Mouse (Mus musculus): Measurements from ENCODE around the gene Npr1. TPM values are rescaled to one million over a fixed set of nuclear protein-coding genes. Genes with fewer than 3 reads are reported as not detected.

Npr1 gene
- total RNA-seq, 1 experiment: 16.4 TPM

DNA sequence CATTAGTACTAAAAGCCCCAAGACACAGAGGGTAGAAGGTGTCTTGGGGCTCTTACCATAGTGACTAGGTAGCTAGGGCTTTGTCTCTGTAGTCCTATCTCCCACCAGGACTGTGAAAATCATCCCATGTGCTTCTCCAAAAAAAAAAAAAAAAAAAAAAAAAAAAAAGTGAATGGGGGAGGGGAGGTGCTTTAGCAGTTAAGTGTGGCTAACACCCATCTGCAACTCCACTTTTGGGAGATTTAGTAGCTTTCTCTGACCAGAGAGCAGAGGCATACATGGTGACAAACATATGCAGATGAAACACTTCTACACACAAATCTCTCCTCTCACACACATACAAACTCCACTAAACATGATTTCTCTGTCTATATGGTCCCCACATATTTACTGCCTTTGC is 31.9 kb upstream of the Npr1 start:
- in situ Hi-C loops (cut with MboI; ENCODE audit: low sequenced_read_pairs in 2 of 2, unreplicated experiment in 2 of 2): no loop called here
- no peak for DNase-seq (ENCODE audit: low read depth, low spot score)
- no peaks in the 10 kb centered on the region; a peak in 1 of 4 replicates for H3K4me1 ChIP-seq (ENCODE audit: control insufficient read depth in 2 of 2, insufficient read depth in 2 of 2, low read length in 2 of 2, poor library complexity in 1 of 2)
- H3K9ac ChIP-seq (ENCODE audit: insufficient read depth, low read depth, low read length, poor library complexity, severe bottlenecking): no peak overlapping the region
- H3K36me3 ChIP-seq (ENCODE audit: control insufficient read depth, insufficient read depth, low read length, poor library complexity, severe bottlenecking): peaks cover 27% of the 10 kb centered on the region
- H3K9me3 ChIP-seq (ENCODE audit: control insufficient read depth, insufficient read depth, low read depth, low read length): no peaks in the 10 kb centered on the region
- no peak for TF ChIP-seq MAFK (IDR thresholded peaks at IDR 0.05; ENCODE audit: insufficient read depth, low read depth, low read length)
- TF ChIP-seq ZNF384 (IDR thresholded peaks at IDR 0.05; ENCODE audit: low read depth, low read length): peak; percentile 91
- no peak overlapping the region for H3K27ac ChIP-seq (ENCODE audit: insufficient read depth, low read depth, low read length, poor library complexity, severe bottlenecking)
- H3K4me3 ChIP-seq (ENCODE audit: insufficient read depth in 1 of 2, low read depth in 1 of 2, low read length in 2 of 2, poor library complexity in 1 of 2, severe bottlenecking in 1 of 2): no peak overlapping the region

DNA sequence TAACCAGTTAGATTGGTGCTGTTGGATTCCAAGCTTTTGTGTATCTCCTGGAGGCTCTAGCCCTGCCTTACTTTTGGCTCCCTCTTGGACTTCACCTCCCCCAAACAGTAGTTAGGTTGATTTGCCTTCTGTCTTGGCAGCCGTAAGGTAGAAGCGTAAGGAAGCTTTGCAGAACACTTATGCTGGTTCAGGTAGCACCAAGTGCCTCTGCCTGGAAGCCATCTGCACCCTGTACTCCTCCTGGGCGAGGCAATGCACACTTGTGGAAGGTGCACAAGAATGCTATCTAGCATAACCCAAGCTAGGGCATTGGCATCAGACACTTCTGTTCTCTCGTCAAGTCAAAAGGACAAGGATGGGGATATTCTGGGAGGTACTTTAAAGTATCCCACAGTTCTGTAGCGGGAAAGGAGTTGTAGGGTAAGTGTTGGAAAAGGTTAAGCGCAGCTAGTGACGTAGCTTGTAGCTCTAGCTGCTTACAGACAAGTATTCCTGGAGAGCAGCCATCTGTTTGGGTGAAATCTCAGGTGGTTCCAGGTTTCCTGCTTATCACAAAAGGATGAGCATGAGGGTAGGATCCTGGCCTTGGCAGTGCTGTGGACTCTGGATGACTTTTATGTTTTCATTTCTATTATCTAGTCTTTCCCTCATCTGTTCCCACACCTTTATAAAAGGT is 30.3 kb upstream of the Npr1 start:
- no peak overlapping the region for H3K9ac ChIP-seq (ENCODE audit: insufficient read depth, low read depth, low read length, poor library complexity, severe bottlenecking)
- DNase-seq (ENCODE audit: low read depth, low spot score): no peak
- H3K4me3 ChIP-seq (ENCODE audit: insufficient read depth in 1 of 2, low read depth in 1 of 2, low read length in 2 of 2, poor library complexity in 1 of 2, severe bottlenecking in 1 of 2): no peak overlapping the region
- H3K9me3 ChIP-seq (ENCODE audit: control insufficient read depth, insufficient read depth, low read depth, low read length): no peaks in the 10 kb centered on the region
- peaks cover 18% of the 10 kb centered on the region for H3K36me3 ChIP-seq (ENCODE audit: control insufficient read depth, insufficient read depth, low read length, poor library complexity, severe bottlenecking)
- no peak for TF ChIP-seq ZNF384 (IDR thresholded peaks at IDR 0.05; ENCODE audit: low read depth, low read length)
- no peak for TF ChIP-seq ZC3H11A (IDR thresholded peaks at IDR 0.05; ENCODE audit: borderline replicate concordance, low read depth, low read length)
- no peak for TF ChIP-seq HCFC1 (IDR thresholded peaks at IDR 0.05; ENCODE audit: borderline replicate concordance, insufficient read depth, low read length)
- no peak for TF ChIP-seq MAFK (IDR thresholded peaks at IDR 0.05; ENCODE audit: insufficient read depth, low read depth, low read length)
- TF ChIP-seq CHD2 (IDR thresholded peaks at IDR 0.05; ENCODE audit: low read depth, low read length): no peak
- in situ Hi-C loops (cut with MboI; ENCODE audit: low sequenced_read_pairs in 2 of 2, unreplicated experiment in 2 of 2): no loop called here
- H3K27ac ChIP-seq (ENCODE audit: insufficient read depth, low read depth, low read length, poor library complexity, severe bottlenecking): no peak overlapping the region
- no peaks in the 10 kb centered on the region; a peak in 1 of 4 replicates for H3K4me1 ChIP-seq (ENCODE audit: control insufficient read depth in 2 of 2, insufficient read depth in 2 of 2, low read length in 2 of 2, poor library complexity in 1 of 2)

DNA sequence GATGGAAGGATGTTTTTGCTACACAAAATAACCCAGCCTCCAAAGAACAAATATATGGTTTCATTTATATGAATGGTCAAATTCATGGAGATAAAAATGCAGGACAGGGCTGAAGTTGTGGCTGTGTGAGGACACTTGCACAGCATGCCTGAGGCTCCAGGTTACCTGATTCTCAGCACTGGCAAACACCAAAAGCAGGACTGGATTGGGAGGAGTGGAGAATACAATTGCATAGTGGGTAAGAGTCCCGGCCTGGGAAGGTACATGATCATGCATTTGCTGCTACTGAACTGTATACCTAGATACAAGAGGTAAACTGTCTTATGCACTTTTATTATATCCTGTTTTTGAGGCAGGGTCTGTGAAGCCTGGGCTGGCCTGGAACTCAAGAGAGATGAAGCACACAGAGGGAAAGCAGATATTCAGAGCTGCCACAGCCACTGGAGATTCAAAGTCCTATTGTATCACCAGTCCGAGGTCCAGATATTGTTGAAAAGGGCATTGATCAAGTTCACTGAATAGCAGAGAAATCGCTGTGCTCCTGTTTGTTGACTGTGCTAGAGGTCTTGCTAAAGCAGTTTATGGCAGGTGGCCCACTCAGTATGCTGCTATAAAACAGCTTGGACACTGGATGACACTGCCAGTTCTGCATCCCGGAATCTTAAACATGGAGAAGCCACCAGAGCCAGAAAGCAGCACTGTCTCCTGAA is 28.3 kb upstream of the Npr1 start:
- H3K9ac ChIP-seq (ENCODE audit: insufficient read depth, low read depth, low read length, poor library complexity, severe bottlenecking): no peak overlapping the region
- no peaks in the 10 kb centered on the region for H3K9me3 ChIP-seq (ENCODE audit: control insufficient read depth, insufficient read depth, low read depth, low read length)
- DNase-seq (ENCODE audit: low read depth, low spot score): no peak
- TF ChIP-seq CHD2 (IDR thresholded peaks at IDR 0.05; ENCODE audit: low read depth, low read length): no peak
- no peak for TF ChIP-seq ZNF384 (IDR thresholded peaks at IDR 0.05; ENCODE audit: low read depth, low read length)
- TF ChIP-seq MAFK (IDR thresholded peaks at IDR 0.05; ENCODE audit: insufficient read depth, low read depth, low read length): no peak
- TF ChIP-seq HCFC1 (IDR thresholded peaks at IDR 0.05; ENCODE audit: borderline replicate concordance, insufficient read depth, low read length): no peak
- no peak for TF ChIP-seq ZC3H11A (IDR thresholded peaks at IDR 0.05; ENCODE audit: borderline replicate concordance, low read depth, low read length)
- in situ Hi-C loops (cut with MboI; ENCODE audit: low sequenced_read_pairs in 2 of 2, unreplicated experiment in 2 of 2): no loop called here
- H3K4me1 ChIP-seq (ENCODE audit: control insufficient read depth in 2 of 2, insufficient read depth in 2 of 2, low read length in 2 of 2, poor library complexity in 1 of 2): no peaks in the 10 kb centered on the region; a peak in 1 of 4 replicates
- H3K36me3 ChIP-seq (ENCODE audit: control insufficient read depth, insufficient read depth, low read length, poor library complexity, severe bottlenecking): peaks cover 16% of the 10 kb centered on the region
- no peak overlapping the region for H3K27ac ChIP-seq (ENCODE audit: insufficient read depth, low read depth, low read length, poor library complexity, severe bottlenecking)
- H3K4me3 ChIP-seq (ENCODE audit: insufficient read depth in 1 of 2, low read depth in 1 of 2, low read length in 2 of 2, poor library complexity in 1 of 2, severe bottlenecking in 1 of 2): no peak overlapping the region

DNA sequence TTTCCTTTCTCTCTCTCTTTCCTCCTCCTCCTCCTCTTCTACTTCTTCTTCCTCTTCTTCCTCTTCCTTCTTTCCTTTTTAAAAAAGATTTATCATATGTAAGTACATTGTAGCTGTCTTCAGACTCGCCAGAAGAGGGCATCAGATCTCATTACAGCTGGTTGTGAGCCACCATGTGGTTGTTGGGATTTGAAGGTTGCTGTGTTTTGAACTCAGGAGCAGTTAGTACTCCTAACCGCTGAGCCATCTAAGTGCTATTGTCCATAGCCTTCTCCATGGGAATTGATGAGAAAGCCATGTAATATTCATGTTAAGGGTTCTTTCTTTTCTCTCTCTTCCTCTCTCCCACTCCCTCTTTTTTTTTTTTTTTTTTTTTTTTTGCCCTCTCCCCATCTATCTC is 25.7 kb upstream of the Npr1 start:
- Histone ChIP-seq H3K4me1 (ENCODE audit: control insufficient read depth in 2 of 2, insufficient read depth in 2 of 2, low read length in 2 of 2, poor library complexity in 1 of 2) (no peaks in the 10 kb centered on the region), H3K4me3 (ENCODE audit: insufficient read depth in 1 of 2, low read depth in 1 of 2, low read length in 2 of 2, poor library complexity in 1 of 2, severe bottlenecking in 1 of 2) (no peak overlapping the region), H3K36me3 (ENCODE audit: control insufficient read depth, insufficient read depth, low read length, poor library complexity, severe bottlenecking) (peaks cover 12% of the 10 kb centered on the region), H3K27ac (ENCODE audit: insufficient read depth, low read depth, low read length, poor library complexity, severe bottlenecking) (no peak overlapping the region), H3K9me3 (ENCODE audit: control insufficient read depth, insufficient read depth, low read depth, low read length) (no peaks in the 10 kb centered on the region), H3K9ac (ENCODE audit: insufficient read depth, low read depth, low read length, poor library complexity, severe bottlenecking) (no peak overlapping the region)
- in situ Hi-C loops (cut with MboI; ENCODE audit: low sequenced_read_pairs in 2 of 2, unreplicated experiment in 2 of 2): no loop called here
- no peak for DNase-seq (ENCODE audit: low read depth, low spot score)
- no peak for TF ChIP-seq HCFC1 (IDR thresholded peaks at IDR 0.05; ENCODE audit: borderline replicate concordance, insufficient read depth, low read length)
- TF ChIP-seq ZNF384 (IDR thresholded peaks at IDR 0.05; ENCODE audit: low read depth, low read length): peak; percentile 70; the same call in 1 of the 2 replicates
